Mouse (Mus musculus) heart, adult 2 months (tissue): Measurements from ENCODE around the gene Nhp2. TPM values are rescaled to one million over a fixed set of nuclear protein-coding genes. Genes with fewer than 3 reads are reported as not detected.

ENCODE experiments used
- DNase-seq, 2 experiments: peaks; one replicate each; pipeline ENCODE4 v3.0.0; 2021
- H3K27ac ChIP-seq: fragments of 200-600 bp; 2 replicates; pipeline ENCODE4 v1.8.1; 2022
- H3K27me3 ChIP-seq: fragments of 200-500 bp; 2 replicates; pipeline ENCODE4 v1.6.1; 2012; ENCODE audit warnings: mild to moderate bottlenecking, low read length, inconsistent platforms, mixed read lengths; ENCODE audit not compliant: control insufficient read depth, insufficient read depth
- H3K36me3 ChIP-seq: fragments of 200-500 bp; 2 replicates; pipeline ENCODE4 v1.6.1; 2012; ENCODE audit warnings: low read length, inconsistent platforms; ENCODE audit not compliant: control insufficient read depth, insufficient read depth
- H3K4me1 ChIP-seq: fragments of 200-500 bp; 2 replicates; pipeline ENCODE4 v1.6.1; 2011; ENCODE audit warnings: low read length; ENCODE audit not compliant: control insufficient read depth, insufficient read depth
- H3K4me3 ChIP-seq: fragments of 200-600 bp; 2 replicates; pipeline ENCODE4 v1.8.1; 2022
- H3K79me2 ChIP-seq: fragments of 200-500 bp; replicated peaks from 2 replicates; pipeline ENCODE4 v1.6.1; 2012; ENCODE audit warnings: mild to moderate bottlenecking, inconsistent platforms, low read length, moderate library complexity, mixed read lengths; ENCODE audit not compliant: control insufficient read depth, insufficient read depth
- H3K9ac ChIP-seq: fragments of 200-500 bp; 2 replicates; pipeline ENCODE4 v1.6.1; 2012; ENCODE audit warnings: low read depth, mild to moderate bottlenecking, control low read depth, inconsistent platforms, low read length, mixed read lengths
- CTCF ChIP-seq: fragments of 200-600 bp; IDR thresholded peaks from 2 replicates; pipeline ENCODE4 v1.8.1; 2022; ENCODE audit warnings: antibody characterized with exemption, mild to moderate bottlenecking, moderate library complexity
- EP300 ChIP-seq: fragments of 200-500 bp; IDR thresholded peaks from 2 replicates; pipeline ENCODE4 v1.6.1; 2011; ENCODE audit warnings: low read depth, low read length, control low read depth; ENCODE audit not compliant: insufficient read depth
- POLR2A ChIP-seq: fragments of 200-500 bp; IDR thresholded peaks from 2 replicates; pipeline ENCODE4 v1.6.1; 2011; ENCODE audit warnings: mild to moderate bottlenecking, low read depth, low read length, control low read depth; ENCODE audit not compliant: insufficient read depth
- WGBS: fragments of 180-500 bp; shearing (Covaris S2); methylation state at CpG from one replicate; pipeline ENCODE4 v1.1.7; 2018; 5-methylcytosine and 5-hydroxymethylcytosine counted together
- intact Hi-C: fragments of 180-260 bp; cut with DNase I; formaldehyde crosslinking; loops from one replicate; pipeline ENCODE4 v1.15.1; 2025
- polyA plus RNA-seq: library from polyadenylated mRNA; depleted of rRNA; stranded (reverse); fragments of >200 nt; gene quantifications from 2 replicates; pipeline ENCODE4 v1.2.3, GENCODE M21; 2012
- total RNA-seq, 2 experiments: library from RNA; stranded (reverse); gene quantifications; 2 replicates each; pipeline ENCODE4 v1.2.3; 2021

The Nhp2 gene
- total and polyA plus RNA-seq, 3 experiments: 18.4 to 24.8 (median 19.0) TPM

GRCm38 (mm10) chr11:51617693-51618092, 1.8 kb upstream of the Nhp2 start:
- no peaks in the 10 kb centered on the region for H3K27me3 ChIP-seq
- 0% methylated on average over 4 of the region's 4 CpGs for WGBS
- H3K4me3 ChIP-seq: no peak overlapping the region
- H3K9ac ChIP-seq: no peak overlapping the region
- peak; percentile 60 to 62 for DNase-seq
- intact Hi-C loops: loop anchor here (1.0 to 5.0 kb wide), 3 partner anchors 35 to 140 kb away; no protein-coding TSS in a partner anchor
- no peaks in the 10 kb centered on the region for H3K79me2 ChIP-seq
- no peaks in the 10 kb centered on the region for H3K36me3 ChIP-seq
- TF ChIP-seq POLR2A: no peak
- TF ChIP-seq EP300: peak; percentile 93
- TF ChIP-seq CTCF: peak; percentile 90
- peaks cover 4% of the 10 kb centered on the region for H3K4me1 ChIP-seq
- no peak overlapping the region for H3K27ac ChIP-seq

DNA sequence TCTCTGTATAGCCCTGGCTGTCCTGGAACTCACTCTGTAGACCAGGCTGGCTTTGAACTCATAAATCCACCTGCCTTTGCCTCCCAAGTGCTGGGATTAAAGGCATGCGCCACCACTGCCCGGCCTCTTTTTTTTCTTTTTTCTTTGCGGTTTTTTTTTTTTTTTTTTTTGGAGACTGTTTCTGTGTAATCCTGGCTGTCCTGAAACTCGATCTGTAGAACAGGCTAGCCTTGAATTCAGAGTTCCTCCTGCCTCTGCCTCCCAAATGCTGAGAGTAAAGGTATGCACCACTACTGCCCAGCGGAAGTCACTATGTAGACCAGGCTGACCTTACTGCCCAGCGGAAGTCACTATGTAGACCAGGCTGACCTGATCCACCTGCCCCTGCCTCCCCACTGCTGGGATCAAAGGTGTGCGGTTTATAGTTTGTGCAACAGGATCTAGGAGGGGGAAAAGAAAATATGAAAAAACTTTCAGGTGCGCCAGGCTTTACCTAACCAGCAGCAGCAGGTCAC, 584 bp upstream of the Nhp2 start:
- 47% methylated on average over 8 of the region's 8 CpGs for WGBS
- no peaks in the 10 kb centered on the region for H3K27me3 ChIP-seq
- no peak overlapping the region for H3K9ac ChIP-seq
- no peak for TF ChIP-seq EP300
- TF ChIP-seq POLR2A: 0 out of 2 replicates have a peak, but pooled peaks have one; percentile 20
- no peak for TF ChIP-seq CTCF
- no peak for DNase-seq
- H3K27ac ChIP-seq: peak overlapping the region; percentile 49
- H3K4me1 ChIP-seq: peaks cover 4% of the 10 kb centered on the region
- intact Hi-C loops: loop anchor here (2.0 to 5.0 kb wide), 2 partner anchors 34 to 138 kb away; no protein-coding TSS in a partner anchor
- H3K4me3 ChIP-seq: peak overlapping the region; percentile 67
- H3K36me3 ChIP-seq: no peaks in the 10 kb centered on the region
- H3K79me2 ChIP-seq: no peaks in the 10 kb centered on the region

DNA sequence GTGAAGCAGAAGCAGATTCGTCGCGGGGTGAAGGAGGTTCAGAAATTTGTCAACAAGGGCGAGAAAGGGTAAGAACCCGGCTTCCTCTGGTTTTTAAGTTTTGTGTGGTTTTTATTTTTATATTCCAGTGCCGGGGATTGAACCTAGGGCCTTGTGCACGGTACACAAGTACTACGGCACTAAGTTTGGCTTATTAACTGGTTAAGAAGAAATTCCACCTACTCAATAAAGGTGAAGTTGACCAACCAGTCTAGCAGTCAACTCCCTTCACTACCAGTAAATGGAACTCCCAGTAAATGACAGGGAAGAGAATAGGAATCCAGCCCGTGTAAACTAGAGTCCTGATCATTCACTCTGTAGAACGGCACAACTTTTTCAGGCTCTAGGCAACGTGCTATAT, 549 bp downstream of the Nhp2 start:
- intact Hi-C loops: loop anchor here (2.0 kb wide), 1 partner anchor 15 kb away; the partner anchor contains the start of gene Rmnd5b
- peak overlapping the region; percentile 67 for H3K4me3 ChIP-seq
- TF ChIP-seq EP300 (no peak), POLR2A (no peak), CTCF (no peak)
- H3K4me1 ChIP-seq: peaks cover 3% of the 10 kb centered on the region
- no peak for DNase-seq
- no peaks in the 10 kb centered on the region for H3K27me3 ChIP-seq
- H3K27ac ChIP-seq: peak overlapping the region; percentile 69
- H3K9ac ChIP-seq: peak overlapping the region; percentile 81
- 2% methylated on average over 11 of the region's 11 CpGs for WGBS
- H3K79me2 ChIP-seq: no peaks in the 10 kb centered on the region
- no peaks in the 10 kb centered on the region for H3K36me3 ChIP-seq

DNA sequence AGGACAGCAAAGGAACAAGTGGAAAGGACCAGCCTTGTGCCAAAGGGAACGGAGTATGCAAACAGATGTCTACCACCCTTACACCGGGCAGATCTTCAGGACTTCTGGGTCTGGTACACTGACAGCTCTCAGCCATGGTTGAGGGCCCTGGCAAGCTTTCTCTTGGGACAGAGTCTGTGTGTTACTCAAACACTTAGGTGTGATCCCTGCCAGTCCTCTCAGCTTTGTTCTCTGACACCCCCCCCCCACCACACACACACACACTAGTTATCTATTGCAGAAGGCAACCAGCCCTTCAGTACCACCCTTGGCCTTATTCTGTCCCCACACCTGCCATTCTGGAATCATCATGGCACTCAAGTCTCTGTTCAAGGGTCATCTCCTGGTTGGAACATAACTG, 2.2 kb downstream of the Nhp2 start:
- Histone ChIP-seq H3K27ac (no peak overlapping the region), H3K9ac (no peak overlapping the region), H3K4me3 (no peak overlapping the region), H3K4me1 (no peaks in the 10 kb centered on the region; the same call in 1 of the 2 replicates), H3K36me3 (no peaks in the 10 kb centered on the region), H3K27me3 (no peaks in the 10 kb centered on the region), H3K79me2 (no peaks in the 10 kb centered on the region)
- no peak for DNase-seq
- WGBS: 98% methylated on average over 2 of the region's 2 CpGs
- intact Hi-C loops: loop anchor here (2.0 kb wide), 1 partner anchor 13 kb away; the partner anchor contains the start of gene Rmnd5b
- TF ChIP-seq EP300: no peak
- no peak for TF ChIP-seq POLR2A
- TF ChIP-seq CTCF: no peak

DNA sequence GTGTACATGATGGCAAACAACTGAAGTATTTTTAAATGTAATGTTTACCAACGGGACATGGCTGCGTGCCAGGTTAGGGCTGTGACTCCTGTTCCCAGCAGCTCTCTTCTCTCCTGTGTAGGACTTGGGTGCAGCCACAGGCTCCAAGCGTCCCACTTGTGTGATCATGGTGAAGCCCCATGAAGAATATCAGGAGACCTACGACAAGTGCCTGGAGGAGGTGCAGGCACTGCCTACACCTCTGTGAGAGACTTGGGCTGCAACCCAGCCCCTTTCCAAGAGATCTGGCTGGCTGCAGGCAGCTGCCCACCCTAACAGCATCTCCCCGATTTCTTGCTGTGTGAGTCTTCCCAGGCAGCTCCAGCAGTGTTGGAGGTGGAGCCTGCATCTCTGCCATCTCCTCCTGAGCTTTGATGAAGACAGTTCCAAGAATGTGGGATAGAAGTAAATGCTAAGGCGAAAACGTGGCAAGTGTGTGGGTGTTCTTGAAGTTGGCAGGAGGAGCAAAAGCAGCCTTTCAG, 3.5 kb downstream of the Nhp2 start:
- no peaks in the 10 kb centered on the region for H3K36me3 ChIP-seq
- H3K4me3 ChIP-seq: no peak overlapping the region
- intact Hi-C loops: no loop called here
- no peaks in the 10 kb centered on the region; the same call in 1 of the 2 replicates for H3K4me1 ChIP-seq
- no peak overlapping the region for H3K27ac ChIP-seq
- no peak for TF ChIP-seq EP300
- no peak for TF ChIP-seq CTCF
- no peak for TF ChIP-seq POLR2A
- H3K27me3 ChIP-seq: no peaks in the 10 kb centered on the region
- H3K79me2 ChIP-seq: no peaks in the 10 kb centered on the region
- no peak for DNase-seq
- no peak overlapping the region for H3K9ac ChIP-seq
- WGBS: 73% methylated on average over 7 of the region's 7 CpGs

GRCm38 (mm10) chr11:51625187-51625820, 5.8 kb downstream of the Nhp2 start:
- Histone ChIP-seq H3K36me3 (no peaks in the 10 kb centered on the region), H3K27ac (no peak overlapping the region), H3K9ac (no peak overlapping the region), H3K4me1 (no peaks in the 10 kb centered on the region; the same call in 1 of the 2 replicates), H3K79me2 (no peaks in the 10 kb centered on the region), H3K4me3 (no peak overlapping the region), H3K27me3 (no peaks in the 10 kb centered on the region)
- intact Hi-C loops: no loop called here
- WGBS: 61% methylated on average over 5 of the region's 5 CpGs
- TF ChIP-seq EP300 (no peak), CTCF (no peak), POLR2A (no peak)
- no peak for DNase-seq
